Mouse (Mus musculus) myocyte (in vitro differentiated cells): ENCODE data around the gene Wdfy1. TPM values are rescaled to one million over a fixed set of nuclear protein-coding genes. Genes with fewer than 3 reads are reported as not detected.

Experiments
- H3K27me3 ChIP-seq: one replicate; pipeline ENCODE4 v1.6.1; 2011; ENCODE audit not compliant: control insufficient read depth, insufficient read depth, insufficient read length
- H3K36me3 ChIP-seq: one replicate; pipeline ENCODE4 v1.6.1; 2011; ENCODE audit not compliant: control insufficient read depth, insufficient read depth
- H3K4me2 ChIP-seq: one replicate; pipeline ENCODE4 v1.6.1; 2011; ENCODE audit warnings: low read depth, control low read depth
- H3K4me3 ChIP-seq: one replicate; pipeline ENCODE4 v1.5.1; 2011; ENCODE audit warnings: mild to moderate bottlenecking, control low read depth, moderate library complexity
- H3K79me2 ChIP-seq: one replicate; pipeline ENCODE4 v1.6.1; 2011; ENCODE audit not compliant: control insufficient read depth, insufficient read depth
- H3ac ChIP-seq: one replicate; pipeline ENCODE4 v1.6.1; 2011; ENCODE audit not compliant: control insufficient read depth, insufficient read length
- CEBPB ChIP-seq: IDR thresholded peaks from 2 replicates; pipeline ENCODE4 v1.6.1; 2011; ENCODE audit warnings: mild to moderate bottlenecking, moderate library complexity; ENCODE audit not compliant: poor library complexity, insufficient read depth, severe bottlenecking
- E2F4 ChIP-seq: IDR thresholded peaks from one replicate; pipeline ENCODE4 v1.6.1; 2011; ENCODE audit warnings: mild to moderate bottlenecking, control low read depth, moderate library complexity; ENCODE audit not compliant: insufficient read depth
- MAX ChIP-seq: IDR thresholded peaks from one replicate; pipeline ENCODE4 v1.6.1; 2011; ENCODE audit warnings: low read depth, mild to moderate bottlenecking, control low read depth
- MYOD1 ChIP-seq, 3 experiments: IDR thresholded peaks; one replicate each; pipeline ENCODE4 v1.6.1; 2011; ENCODE audit warnings: control low read depth in 2 of 3, low read depth in 2 of 3, mild to moderate bottlenecking in 2 of 3, moderate library complexity in 1 of 3; ENCODE audit not compliant: insufficient read length in 2 of 3, control insufficient read depth in 1 of 3
- MYOG ChIP-seq, 3 experiments: IDR thresholded peaks; one replicate each; pipeline ENCODE4 v1.6.1; 2011; ENCODE audit warnings: control low read depth in 2 of 3, low read depth in 2 of 3, mild to moderate bottlenecking in 2 of 3; ENCODE audit not compliant: insufficient read length in 2 of 3, control insufficient read depth in 1 of 3, insufficient read depth in 1 of 3
- POLR2A ChIP-seq: IDR thresholded peaks from one replicate; pipeline ENCODE4 v1.6.1; 2011; ENCODE audit warnings: low read depth, mild to moderate bottlenecking, control low read depth, moderate library complexity; ENCODE audit not compliant: insufficient read length
- POLR2AphosphoS2 ChIP-seq: IDR thresholded peaks from one replicate; pipeline ENCODE4 v1.6.1; 2011; ENCODE audit warnings: low read depth, control low read depth; ENCODE audit not compliant: insufficient read length
- REST ChIP-seq: IDR thresholded peaks from one replicate; pipeline ENCODE4 v1.6.1; 2011; ENCODE audit warnings: mild to moderate bottlenecking, control low read depth, moderate library complexity; ENCODE audit not compliant: insufficient read depth, insufficient read length
- SRF ChIP-seq: IDR thresholded peaks from one replicate; pipeline ENCODE4 v1.6.1; 2011; ENCODE audit warnings: low read depth; ENCODE audit not compliant: control insufficient read depth, insufficient read length
- TCF12 ChIP-seq: IDR thresholded peaks from one replicate; pipeline ENCODE4 v1.6.1; 2011; ENCODE audit warnings: mild to moderate bottlenecking, control low read depth; ENCODE audit not compliant: poor library complexity, insufficient read depth, severe bottlenecking
- TCF3 ChIP-seq: IDR thresholded peaks from one replicate; pipeline ENCODE4 v1.6.1; 2011; ENCODE audit warnings: low read depth, control low read depth; ENCODE audit not compliant: insufficient read length
- USF1 ChIP-seq: IDR thresholded peaks from one replicate; pipeline ENCODE4 v1.6.1; 2011; ENCODE audit warnings: low read depth, mild to moderate bottlenecking, control low read depth, moderate library complexity
- polyA plus RNA-seq: library from polyadenylated mRNA; unstranded; fragments of >200 nt; fragmentation: generic; extraction: Trizol; gene quantifications from one replicate; pipeline ENCODE4 v1.2.1, GENCODE M21; 2012; ENCODE audit warnings: missing spikeins

Gene Wdfy1
- polyA plus RNA-seq, 1 experiment, result 28.6 TPM

DNA sequence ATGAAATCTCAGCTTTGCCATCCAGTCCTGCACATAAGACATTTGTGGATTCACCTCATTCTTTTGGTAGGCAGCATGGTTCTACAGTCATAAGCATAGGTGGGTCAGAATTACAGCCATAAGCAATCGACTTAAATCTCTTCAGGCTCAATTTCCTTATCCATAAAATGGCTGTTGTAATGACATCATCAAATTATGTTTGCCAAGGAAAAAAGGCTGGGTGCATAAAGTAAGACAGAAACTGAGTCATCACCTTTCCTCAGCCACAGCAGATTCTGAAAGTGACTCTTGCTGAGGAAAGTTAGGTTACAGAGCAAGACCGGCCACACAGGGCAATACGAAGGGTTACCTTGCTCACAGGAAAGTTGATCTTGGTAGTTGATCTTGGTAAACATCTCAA lies 39.5 kb downstream of the Wdfy1 start:
- Histone ChIP-seq H3K4me2 (no peak overlapping the region), H3K27me3 (no peaks in the 10 kb centered on the region), H3K4me3 (no peak overlapping the region), H3K36me3 (no peaks in the 10 kb centered on the region), H3ac (no peak overlapping the region), H3K79me2 (peaks cover 16% of the 10 kb centered on the region)
- TF ChIP-seq TCF12 (no peak), E2F4 (no peak), SRF (no peak), MAX (no peak), USF1 (no peak), REST (no peak), MYOG (IDR thresholded peaks at IDR 0.05; ENCODE audit: control insufficient read depth in 1 of 3, insufficient read depth in 1 of 3, insufficient read length in 2 of 3, low read depth in 2 of 3) (no peak), POLR2A (no peak), CEBPB (no peak), MYOD1 (IDR thresholded peaks at IDR 0.05; ENCODE audit: control insufficient read depth in 1 of 3, insufficient read length in 2 of 3, low read depth in 2 of 3) (no peak), TCF3 (no peak)

DNA sequence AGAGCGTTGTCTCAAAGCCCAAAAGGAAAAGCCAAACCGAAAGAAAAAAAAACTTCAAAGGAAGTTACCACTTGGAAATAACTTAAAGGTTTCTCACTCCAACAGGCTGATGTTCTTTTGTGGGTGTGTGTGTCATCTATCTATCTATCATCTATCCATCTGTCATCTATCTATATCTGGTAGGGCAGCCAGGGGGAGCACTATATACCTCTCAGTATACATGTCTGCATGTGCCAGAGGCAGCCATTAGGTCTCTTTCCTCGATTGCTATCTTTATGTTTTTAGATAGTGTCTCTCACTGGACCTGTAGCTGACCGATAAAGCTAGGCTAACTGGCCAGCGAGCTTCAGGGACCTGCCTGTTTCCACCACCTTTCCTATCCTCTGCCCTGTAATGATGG lies 41.1 kb downstream of the Wdfy1 start:
- Histone ChIP-seq H3K27me3 (no peaks in the 10 kb centered on the region), H3K79me2 (peaks cover 7% of the 10 kb centered on the region), H3K4me3 (no peak overlapping the region), H3ac (no peak overlapping the region), H3K36me3 (no peaks in the 10 kb centered on the region), H3K4me2 (no peak overlapping the region)
- no peak for TF ChIP-seq REST
- no peak for TF ChIP-seq MAX
- no peak for TF ChIP-seq POLR2A
- no peak for TF ChIP-seq SRF
- no peak for TF ChIP-seq E2F4
- no peak for TF ChIP-seq CEBPB
- no peak for TF ChIP-seq USF1
- TF ChIP-seq POLR2AphosphoS2, result no peak
- TF ChIP-seq TCF12, result no peak
- TF ChIP-seq TCF3, result no peak
- no peak for TF ChIP-seq MYOG (IDR thresholded peaks at IDR 0.05; ENCODE audit: control insufficient read depth in 1 of 3, insufficient read depth in 1 of 3, insufficient read length in 2 of 3, low read depth in 2 of 3)
- TF ChIP-seq MYOD1 (IDR thresholded peaks at IDR 0.05; ENCODE audit: control insufficient read depth in 1 of 3, insufficient read length in 2 of 3, low read depth in 2 of 3), result no peak

DNA sequence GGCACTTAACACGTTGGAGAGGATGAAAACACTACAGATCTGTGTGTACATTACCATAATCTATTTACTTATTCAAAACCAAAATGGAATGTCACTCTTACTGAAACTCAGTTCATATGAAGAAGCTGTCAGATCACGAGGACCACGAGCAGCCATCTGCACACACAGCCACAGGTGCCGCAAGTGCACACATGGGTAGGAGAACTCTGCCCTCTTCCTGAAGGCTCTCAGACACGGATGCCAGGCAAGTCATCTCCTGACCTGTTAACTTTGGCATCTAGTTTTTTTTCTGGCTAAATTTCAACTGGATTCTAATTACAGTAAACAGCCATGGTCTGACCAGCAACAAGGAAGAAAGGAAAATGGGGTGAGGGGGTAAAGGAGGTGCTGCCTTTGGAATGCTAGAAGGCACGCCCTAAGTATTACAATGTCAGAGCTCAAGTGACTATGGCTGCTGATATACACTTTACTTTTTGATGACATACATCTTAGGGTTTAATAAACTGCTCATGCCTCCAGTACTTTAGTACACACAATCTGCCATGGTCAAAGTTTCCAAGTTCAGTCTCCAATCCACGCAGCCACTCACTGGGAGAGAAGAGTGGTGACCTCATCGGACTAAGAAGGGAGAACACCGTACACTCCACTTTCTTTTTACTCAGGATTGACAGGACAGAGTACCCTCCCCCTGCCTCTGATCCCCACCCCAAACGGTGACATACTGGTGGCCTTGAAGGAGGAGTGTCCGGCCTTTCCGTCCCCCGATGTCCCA lies 61.6 kb downstream of the Wdfy1 start:
- no peak overlapping the region for H3K4me3 ChIP-seq
- peaks cover 20% of the 10 kb centered on the region for H3K36me3 ChIP-seq
- no peaks in the 10 kb centered on the region for H3K79me2 ChIP-seq
- H3K27me3 ChIP-seq, result no peaks in the 10 kb centered on the region
- H3K4me2 ChIP-seq, result no peak overlapping the region
- no peak overlapping the region for H3ac ChIP-seq
- TF ChIP-seq USF1 (no peak), MYOG (IDR thresholded peaks at IDR 0.05; ENCODE audit: control insufficient read depth in 1 of 3, insufficient read depth in 1 of 3, insufficient read length in 2 of 3, low read depth in 2 of 3) (no peak), TCF3 (no peak), POLR2AphosphoS2 (no peak), POLR2A (no peak), MAX (no peak), SRF (no peak), TCF12 (no peak), E2F4 (no peak), CEBPB (no peak), REST (no peak), MYOD1 (IDR thresholded peaks at IDR 0.05; ENCODE audit: control insufficient read depth in 1 of 3, insufficient read length in 2 of 3, low read depth in 2 of 3) (no peak)

DNA sequence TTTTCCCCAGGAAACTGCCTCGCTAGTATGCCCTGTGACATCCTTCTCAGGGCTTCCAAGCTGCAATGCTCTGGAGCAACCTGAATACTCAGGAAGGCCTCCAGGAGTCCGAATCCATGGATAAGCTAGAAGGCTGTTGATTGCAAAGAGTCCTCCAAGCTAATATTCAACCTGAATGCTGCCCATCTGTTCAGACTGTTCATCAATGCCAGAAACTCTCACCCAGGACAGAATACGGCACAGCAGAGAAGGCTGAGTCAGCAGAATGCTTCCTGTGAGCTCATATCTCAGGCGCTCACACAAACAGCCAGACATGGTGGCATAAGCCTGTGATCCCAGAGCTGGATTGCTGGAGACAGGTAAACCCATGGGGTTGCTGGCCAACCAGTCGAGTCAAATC lies 62.9 kb downstream of the Wdfy1 start:
- H3K4me2 ChIP-seq, result no peak overlapping the region
- H3K4me3 ChIP-seq, result no peak overlapping the region
- H3ac ChIP-seq, result no peak overlapping the region
- peaks cover 20% of the 10 kb centered on the region for H3K36me3 ChIP-seq
- H3K79me2 ChIP-seq, result no peaks in the 10 kb centered on the region
- TF ChIP-seq MYOD1 (IDR thresholded peaks at IDR 0.05; ENCODE audit: control insufficient read depth in 1 of 3, insufficient read length in 2 of 3, low read depth in 2 of 3) (no peak), MYOG (IDR thresholded peaks at IDR 0.05; ENCODE audit: control insufficient read depth in 1 of 3, insufficient read depth in 1 of 3, insufficient read length in 2 of 3, low read depth in 2 of 3) (no peak), TCF12 (no peak), POLR2A (no peak), TCF3 (no peak), USF1 (no peak), SRF (no peak), CEBPB (no peak), POLR2AphosphoS2 (no peak), E2F4 (no peak), REST (no peak), MAX (no peak)
- H3K27me3 ChIP-seq, result no peaks in the 10 kb centered on the region
